Mouse (Mus musculus): ENCODE data around the gene Mindy1.

DNA sequence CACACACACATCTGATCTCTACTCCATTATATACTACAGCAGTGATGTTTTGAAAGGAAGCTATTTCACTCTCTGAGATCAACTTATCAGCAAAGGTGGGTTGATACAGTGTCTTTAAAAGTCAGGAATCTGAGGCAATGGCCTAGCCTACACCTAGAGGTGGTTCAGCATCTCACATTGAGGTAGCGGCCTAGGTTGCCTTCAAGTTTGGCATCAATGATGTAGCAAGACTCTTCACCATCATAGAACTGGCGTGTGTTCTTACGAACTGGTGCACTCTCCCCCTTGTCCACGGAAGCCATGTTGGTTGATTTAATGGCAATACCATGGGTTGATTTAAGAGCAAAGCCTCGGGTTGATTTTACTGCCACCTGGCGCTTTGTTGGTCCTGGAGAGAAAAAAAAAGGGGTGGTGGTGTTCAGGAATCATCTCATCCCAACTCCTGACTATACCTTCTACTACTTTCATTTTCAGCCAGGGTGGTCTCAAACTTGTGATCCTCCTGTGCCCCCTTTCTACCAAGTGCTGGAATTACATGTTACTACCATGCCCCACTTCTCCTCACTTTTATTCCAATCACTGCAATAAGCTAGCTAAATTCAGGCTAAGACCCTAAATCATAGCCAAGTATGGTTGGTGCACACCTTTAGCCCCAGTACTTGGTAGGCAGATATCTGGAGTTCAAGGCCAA lies 43.5 kb downstream of the Mindy1 start:
- no peak for TF ChIP-seq CTCF (IDR thresholded peaks at IDR 0.05; ENCODE audit: borderline replicate concordance, insufficient read depth, low read length)
- no peak for TF ChIP-seq POLR2A (IDR thresholded peaks at IDR 0.05; ENCODE audit: low read depth, low read length)

Data from embryonic fibroblast, embryonic 13.5 days (primary cell).